Mouse (Mus musculus): ENCODE results near the gene Dip2b. TPM values are rescaled to one million over a fixed set of nuclear protein-coding genes. Genes with fewer than 3 reads are reported as not detected.

Dip2b gene
- polyA plus RNA-seq, 1 experiment from 2014 or later = 16.3 TPM

GRCm38 (mm10) chr15:100050940-100051339, 12.5 kb downstream of the Dip2b start:
- H3K4me3 ChIP-seq = no peak overlapping the region
- H3K9ac ChIP-seq = no peak overlapping the region
- peaks cover 15% of the 10 kb centered on the region for H3K36me3 ChIP-seq
- no peaks in the 10 kb centered on the region for H3K9me3 ChIP-seq (replicated peaks)
- no peaks in the 10 kb centered on the region for H3K27me3 ChIP-seq (replicated peaks)
- 83% methylated on average over 7 of the region's 7 CpGs for WGBS
- no peak overlapping the region for H3K4me2 ChIP-seq
- no peak overlapping the region for H3K27ac ChIP-seq (ENCODE audit: poor library complexity, severe bottlenecking)
- no peak for ATAC-seq (ENCODE audit: insufficient number of reproducible peaks, low FRiP score)
- H3K4me1 ChIP-seq (replicated peaks) = peaks cover 21% of the 10 kb centered on the region

GRCm38 (mm10) chr15:100052726-100053125, 14.3 kb downstream of the Dip2b start:
- Histone ChIP-seq H3K4me1 (replicated peaks) (peaks cover 7% of the 10 kb centered on the region), H3K27me3 (replicated peaks) (no peaks in the 10 kb centered on the region), H3K4me3 (no peak overlapping the region), H3K9me3 (replicated peaks) (no peaks in the 10 kb centered on the region), H3K27ac (ENCODE audit: poor library complexity, severe bottlenecking) (no peak overlapping the region), H3K36me3 (peaks cover 8% of the 10 kb centered on the region), H3K4me2 (no peak overlapping the region), H3K9ac (0 out of 2 replicates have a peak overlapping the region, but pooled peaks have one; percentile 3)
- ATAC-seq (ENCODE audit: insufficient number of reproducible peaks, low FRiP score) = no peak
- WGBS = 49% methylated on average over 3 of the region's 3 CpGs

- Histone ChIP-seq H3K27me3 (replicated peaks) (no peaks in the 10 kb centered on the region), H3K4me1 (replicated peaks) (peaks cover 25% of the 10 kb centered on the region), H3K4me3 (no peak overlapping the region), H3K4me2 (no peak overlapping the region), H3K9me3 (replicated peaks) (no peaks in the 10 kb centered on the region), H3K27ac (ENCODE audit: poor library complexity, severe bottlenecking) (no peak overlapping the region), H3K36me3 (no peaks in the 10 kb centered on the region; the same call in none of the 2 replicates), H3K9ac (no peak overlapping the region)
- ATAC-seq (ENCODE audit: insufficient number of reproducible peaks, low FRiP score) = no peak
- WGBS = 78% methylated on average over 7 of the region's 7 CpGs
Measured at GRCm38 (mm10) chr15:100056397-100056908, 18.0 kb downstream of the Dip2b start.

- no peaks in the 10 kb centered on the region for H3K9me3 ChIP-seq (replicated peaks)
- H3K36me3 ChIP-seq = no peaks in the 10 kb centered on the region; the same call in none of the 2 replicates
- H3K4me2 ChIP-seq = no peak overlapping the region
- no peak overlapping the region for H3K9ac ChIP-seq
- peaks cover 29% of the 10 kb centered on the region for H3K4me1 ChIP-seq (replicated peaks)
- H3K27ac ChIP-seq (ENCODE audit: poor library complexity, severe bottlenecking) = no peak overlapping the region
- ATAC-seq (ENCODE audit: insufficient number of reproducible peaks, low FRiP score) = no peak
- no peak overlapping the region for H3K4me3 ChIP-seq
- H3K27me3 ChIP-seq (replicated peaks) = no peaks in the 10 kb centered on the region
- WGBS = 71% methylated on average over 3 of the region's 3 CpGs
Measured at GRCm38 (mm10) chr15:100057698-100058097, 19.2 kb downstream of the Dip2b start.

GRCm38 (mm10) chr15:100058143-100058542, 19.7 kb downstream of the Dip2b start:
- Histone ChIP-seq H3K36me3 (no peaks in the 10 kb centered on the region; the same call in none of the 2 replicates), H3K9me3 (replicated peaks) (no peaks in the 10 kb centered on the region), H3K27me3 (replicated peaks) (no peaks in the 10 kb centered on the region), H3K4me2 (no peak overlapping the region), H3K27ac (ENCODE audit: poor library complexity, severe bottlenecking) (no peak overlapping the region), H3K9ac (no peak overlapping the region), H3K4me1 (replicated peaks) (peaks cover 28% of the 10 kb centered on the region), H3K4me3 (no peak overlapping the region)
- WGBS = 71% methylated on average over 3 of the region's 3 CpGs
- ATAC-seq (ENCODE audit: insufficient number of reproducible peaks, low FRiP score) = 0 out of 2 replicates have a peak, but pooled peaks have one; percentile 33

- Histone ChIP-seq H3K9ac (no peak overlapping the region), H3K27ac (ENCODE audit: poor library complexity, severe bottlenecking) (no peak overlapping the region), H3K36me3 (no peaks in the 10 kb centered on the region; the same call in 1 of the 2 replicates), H3K9me3 (replicated peaks) (no peaks in the 10 kb centered on the region), H3K4me3 (no peak overlapping the region), H3K4me2 (no peak overlapping the region), H3K27me3 (replicated peaks) (no peaks in the 10 kb centered on the region), H3K4me1 (replicated peaks) (peaks cover 33% of the 10 kb centered on the region)
- WGBS = 59% methylated on average over 11 of the region's 11 CpGs
- ATAC-seq (ENCODE audit: insufficient number of reproducible peaks, low FRiP score) = no peak
Measured at GRCm38 (mm10) chr15:100058912-100059311, 20.4 kb downstream of the Dip2b start.

- 67% methylated on average over 7 of the region's 7 CpGs for WGBS
- Histone ChIP-seq H3K4me1 (replicated peaks) (peaks cover 34% of the 10 kb centered on the region), H3K4me2 (no peak overlapping the region), H3K9me3 (replicated peaks) (no peaks in the 10 kb centered on the region), H3K36me3 (peaks cover 3% of the 10 kb centered on the region; the same call in 1 of the 2 replicates), H3K27ac (ENCODE audit: poor library complexity, severe bottlenecking) (no peak overlapping the region), H3K27me3 (replicated peaks) (no peaks in the 10 kb centered on the region), H3K4me3 (no peak overlapping the region), H3K9ac (no peak overlapping the region)
- no peak for ATAC-seq (ENCODE audit: insufficient number of reproducible peaks, low FRiP score)
Measured at GRCm38 (mm10) chr15:100059626-100060311, 21.3 kb downstream of the Dip2b start.

- Histone ChIP-seq H3K36me3 (peaks cover 3% of the 10 kb centered on the region; the same call in 1 of the 2 replicates), H3K9ac (no peak overlapping the region), H3K4me3 (no peak overlapping the region), H3K4me1 (replicated peaks) (peaks cover 34% of the 10 kb centered on the region), H3K27me3 (replicated peaks) (no peaks in the 10 kb centered on the region), H3K4me2 (no peak overlapping the region), H3K9me3 (replicated peaks) (no peaks in the 10 kb centered on the region), H3K27ac (ENCODE audit: poor library complexity, severe bottlenecking) (no peak overlapping the region)
- no peak for ATAC-seq (ENCODE audit: insufficient number of reproducible peaks, low FRiP score)
- WGBS = 83% methylated on average over 4 of the region's 4 CpGs
Measured at GRCm38 (mm10) chr15:100060513-100061140, 22.2 kb downstream of the Dip2b start.

GRCm38 (mm10) chr15:100061377-100061776, 22.9 kb downstream of the Dip2b start:
- no peak for ATAC-seq (ENCODE audit: insufficient number of reproducible peaks, low FRiP score)
- no peak overlapping the region for H3K27ac ChIP-seq (ENCODE audit: poor library complexity, severe bottlenecking)
- peaks cover 37% of the 10 kb centered on the region for H3K4me1 ChIP-seq (replicated peaks)
- no peaks in the 10 kb centered on the region for H3K9me3 ChIP-seq (replicated peaks)
- no peaks in the 10 kb centered on the region for H3K27me3 ChIP-seq (replicated peaks)
- H3K9ac ChIP-seq = no peak overlapping the region
- peaks cover 3% of the 10 kb centered on the region; the same call in 1 of the 2 replicates for H3K36me3 ChIP-seq
- H3K4me2 ChIP-seq = no peak overlapping the region
- H3K4me3 ChIP-seq = no peak overlapping the region
- WGBS = 94% methylated on average over 3 of the region's 3 CpGs

GRCm38 (mm10) chr15:100063229-100063773, 24.8 kb downstream of the Dip2b start:
- ATAC-seq (ENCODE audit: insufficient number of reproducible peaks, low FRiP score) = no peak
- Histone ChIP-seq H3K4me2 (no peak overlapping the region), H3K4me3 (no peak overlapping the region), H3K9ac (no peak overlapping the region), H3K27ac (ENCODE audit: poor library complexity, severe bottlenecking) (no peak overlapping the region), H3K9me3 (replicated peaks) (no peaks in the 10 kb centered on the region), H3K36me3 (peaks cover 3% of the 10 kb centered on the region; the same call in 1 of the 2 replicates), H3K4me1 (replicated peaks) (peaks cover 41% of the 10 kb centered on the region), H3K27me3 (replicated peaks) (no peaks in the 10 kb centered on the region)
- 90% methylated on average over 13 of the region's 13 CpGs for WGBS

- H3K27me3 ChIP-seq (replicated peaks) = no peaks in the 10 kb centered on the region
- H3K27ac ChIP-seq (ENCODE audit: poor library complexity, severe bottlenecking) = no peak overlapping the region
- no peaks in the 10 kb centered on the region for H3K9me3 ChIP-seq (replicated peaks)
- H3K9ac ChIP-seq = no peak overlapping the region
- H3K36me3 ChIP-seq = peaks cover 3% of the 10 kb centered on the region; the same call in 1 of the 2 replicates
- no peak overlapping the region for H3K4me3 ChIP-seq
- 71% methylated on average over 9 of the region's 9 CpGs for WGBS
- no peak for ATAC-seq (ENCODE audit: insufficient number of reproducible peaks, low FRiP score)
- H3K4me2 ChIP-seq = no peak overlapping the region
- peaks cover 29% of the 10 kb centered on the region for H3K4me1 ChIP-seq (replicated peaks)
Measured at GRCm38 (mm10) chr15:100066702-100067101, 28.2 kb downstream of the Dip2b start.
